Mouse (Mus musculus) kidney, embryonic 15.5 days (tissue): ENCODE data around the gene Zfp579. TPM values are rescaled to one million over a fixed set of nuclear protein-coding genes. Genes with fewer than 3 reads are reported as not detected.

Experiments
- ATAC-seq: fragments of 200-750 bp; cut with Nextera tagmentation; replicated peaks from 2 replicates; pipeline ENCODE4 v1.8.0; 2017; ENCODE audit warnings: moderate TSS enrichment; ENCODE audit not compliant: low FRiP score
- H3K27ac ChIP-seq: fragments of 300-500 bp; sonication (generic); 2 replicates; pipeline ENCODE4 v1.5.1; 2015; ENCODE audit warnings: mild to moderate bottlenecking, inconsistent platforms
- H3K27me3 ChIP-seq: fragments of 300-500 bp; sonication (generic); 2 replicates; pipeline ENCODE4 v1.6.1; 2015; ENCODE audit warnings: inconsistent platforms
- H3K36me3 ChIP-seq: fragments of 300-500 bp; sonication (generic); 2 replicates; pipeline ENCODE4 v1.6.1; 2015; ENCODE audit warnings: inconsistent platforms
- H3K4me1 ChIP-seq: fragments of 300-500 bp; sonication (generic); 2 replicates; pipeline ENCODE4 v1.6.1; 2015; ENCODE audit warnings: inconsistent platforms
- H3K4me2 ChIP-seq: fragments of 300-500 bp; sonication (generic); 2 replicates; pipeline ENCODE4 v1.6.1; 2015; ENCODE audit warnings: moderate library complexity, mild to moderate bottlenecking, inconsistent platforms
- H3K4me3 ChIP-seq: fragments of 300-500 bp; sonication (generic); replicated peaks from 2 replicates; pipeline ENCODE4 v1.5.1; 2015; ENCODE audit warnings: mild to moderate bottlenecking, inconsistent platforms
- H3K9ac ChIP-seq: fragments of 300-500 bp; sonication (generic); 2 replicates; pipeline ENCODE4 v1.6.1; 2015; ENCODE audit warnings: mild to moderate bottlenecking, inconsistent platforms
- H3K9me3 ChIP-seq: fragments of 300-500 bp; sonication (generic); replicated peaks from 2 replicates; pipeline ENCODE4 v1.6.1; 2016; ENCODE audit warnings: inconsistent platforms
- WGBS: fragments of 180-500 bp; shearing (Covaris S2); methylation state at CpG from one replicate; pipeline ENCODE4 v1.1.7; 2015; ENCODE audit warnings: mixed read lengths; 5-methylcytosine and 5-hydroxymethylcytosine counted together
- polyA plus RNA-seq: library from polyadenylated mRNA; unstranded; fragments of >200 nt; fragmentation: Nextera tagmentation; extraction: Ambion mirVana; gene quantifications from 2 replicates; pipeline ENCODE4 v1.2.1, GENCODE M21; 2015

The Zfp579 gene
- polyA plus RNA-seq, 1 experiment from 2014 or later = 39.9 TPM

DNA sequence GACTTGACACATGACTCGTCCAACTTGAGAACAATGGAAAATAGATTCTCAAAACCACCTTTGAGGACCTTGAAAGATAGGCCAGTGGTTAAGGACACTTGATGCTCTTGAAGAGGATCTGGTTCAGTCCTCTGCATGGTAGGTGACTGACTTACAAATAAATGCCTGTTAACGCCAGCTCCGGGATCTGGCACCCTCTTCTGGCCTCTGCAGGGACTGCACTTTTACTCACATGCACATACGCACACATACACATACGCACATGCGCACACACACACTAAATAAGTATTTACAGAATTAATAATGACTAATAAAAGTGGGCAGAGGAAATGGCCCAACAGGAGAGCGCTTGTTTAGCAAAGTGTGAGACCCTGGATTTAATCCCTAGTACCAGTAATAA, 19.1 kb downstream of the Zfp579 start:
- no peak for ATAC-seq
- no peak overlapping the region for H3K27ac ChIP-seq
- no peaks in the 10 kb centered on the region for H3K9me3 ChIP-seq
- no peaks in the 10 kb centered on the region for H3K27me3 ChIP-seq
- no peak overlapping the region for H3K4me3 ChIP-seq
- WGBS = 90% methylated on average over 7 of the region's 7 CpGs
- H3K9ac ChIP-seq = no peak overlapping the region
- H3K36me3 ChIP-seq = no peaks in the 10 kb centered on the region
- no peak overlapping the region for H3K4me2 ChIP-seq
- 0 out of 2 replicates have a peak, but pooled peaks cover 1% of the 10 kb centered on the region for H3K4me1 ChIP-seq

DNA sequence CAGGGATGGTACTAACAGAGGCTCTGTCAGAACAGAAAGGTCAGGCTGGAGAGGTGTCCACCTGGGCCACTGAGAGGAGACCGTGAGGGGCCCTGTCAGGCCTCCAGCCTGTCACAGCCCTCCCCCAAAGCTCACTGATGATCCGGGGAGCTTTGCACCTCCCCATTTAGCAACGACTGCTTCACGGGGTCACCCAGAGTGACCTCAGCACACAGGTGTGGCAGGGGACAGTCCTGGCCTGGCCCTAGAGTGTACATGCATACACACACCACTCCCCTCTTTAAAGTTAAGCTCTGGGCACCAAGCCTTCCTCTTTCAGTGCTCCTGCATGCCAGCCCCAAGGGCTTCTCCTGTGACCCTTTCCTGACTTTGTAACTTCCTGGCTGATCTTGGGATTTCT, 20.5 kb downstream of the Zfp579 start:
- H3K27me3 ChIP-seq = no peaks in the 10 kb centered on the region
- no peak overlapping the region for H3K27ac ChIP-seq
- no peak overlapping the region for H3K4me2 ChIP-seq
- 0 out of 2 replicates have a peak, but pooled peaks cover 3% of the 10 kb centered on the region for H3K4me1 ChIP-seq
- H3K36me3 ChIP-seq = no peaks in the 10 kb centered on the region
- no peak overlapping the region for H3K9ac ChIP-seq
- H3K4me3 ChIP-seq = no peak overlapping the region
- ATAC-seq = no peak
- H3K9me3 ChIP-seq = no peaks in the 10 kb centered on the region
- WGBS = 68% methylated on average over 4 of the region's 4 CpGs

DNA sequence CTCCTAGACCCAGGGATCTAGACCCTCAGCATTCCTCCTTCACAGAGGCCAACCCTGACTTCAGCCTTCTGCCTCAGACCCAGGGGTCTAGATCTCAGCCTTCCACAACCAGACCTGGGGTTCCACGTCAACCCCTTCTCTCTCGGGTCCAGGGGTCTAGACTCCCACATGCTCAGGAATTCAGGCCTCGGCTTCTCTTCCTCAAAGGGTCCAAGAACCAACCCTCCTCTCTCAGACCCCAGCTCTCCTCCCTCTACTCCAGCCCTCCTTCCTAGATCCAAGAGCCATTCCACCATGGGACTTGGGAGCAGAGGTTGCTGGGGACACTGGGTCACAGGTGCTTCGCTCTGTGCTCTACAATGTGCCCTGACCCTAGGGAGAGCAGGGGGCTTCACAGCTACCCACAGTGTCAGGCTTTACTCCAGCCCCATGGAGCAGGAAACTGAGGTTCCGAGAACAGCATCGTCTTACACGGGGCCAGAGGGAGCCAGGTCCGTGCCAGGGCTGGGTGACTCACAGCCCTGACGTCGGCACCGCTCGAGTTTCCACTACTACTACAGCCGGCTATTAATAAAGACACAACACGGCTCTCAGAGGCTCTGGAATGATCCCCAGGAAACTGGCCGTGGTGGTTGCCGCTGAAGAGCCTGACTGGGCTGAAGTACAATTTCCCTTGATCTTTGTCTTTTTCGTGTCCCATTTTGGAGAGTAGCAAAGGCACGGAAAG, 23.5 kb downstream of the Zfp579 start:
- Histone ChIP-seq H3K27me3 (no peaks in the 10 kb centered on the region), H3K36me3 (no peaks in the 10 kb centered on the region), H3K4me3 (no peak overlapping the region), H3K9ac (no peak overlapping the region), H3K27ac (no peak overlapping the region), H3K9me3 (no peaks in the 10 kb centered on the region), H3K4me1 (0 out of 2 replicates have a peak, but pooled peaks cover 3% of the 10 kb centered on the region), H3K4me2 (no peak overlapping the region)
- WGBS = 62% methylated on average over 18 of the region's 18 CpGs
- no peak for ATAC-seq

DNA sequence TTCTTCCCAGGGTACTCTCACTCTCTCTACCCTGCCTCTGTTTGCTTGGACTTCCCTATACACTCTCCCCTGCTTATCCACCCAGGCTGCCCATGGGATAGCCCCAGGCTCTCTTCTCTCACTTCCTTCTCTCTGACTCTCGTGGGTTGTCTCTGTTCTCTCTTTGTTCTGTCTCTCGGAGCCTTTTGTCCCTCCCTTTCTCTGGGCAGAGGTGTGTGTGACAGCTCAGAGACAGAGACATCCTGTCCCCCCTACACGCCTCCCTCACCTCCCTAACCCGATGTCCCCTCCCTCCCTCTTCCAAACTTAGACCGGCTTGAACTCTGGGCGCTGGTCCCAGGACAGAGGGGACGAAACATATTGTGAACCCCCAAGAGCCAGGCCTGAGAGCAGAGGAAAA, 24.2 kb downstream of the Zfp579 start:
- 0 out of 2 replicates have a peak, but pooled peaks cover 3% of the 10 kb centered on the region for H3K27me3 ChIP-seq
- no peak for ATAC-seq
- no peak overlapping the region for H3K4me3 ChIP-seq
- H3K9ac ChIP-seq = no peak overlapping the region
- no peaks in the 10 kb centered on the region for H3K36me3 ChIP-seq
- WGBS = 22% methylated on average over 7 of the region's 7 CpGs
- H3K27ac ChIP-seq = no peak overlapping the region
- no peak overlapping the region for H3K4me2 ChIP-seq
- H3K4me1 ChIP-seq = 0 out of 2 replicates have a peak, but pooled peaks cover 3% of the 10 kb centered on the region
- H3K9me3 ChIP-seq = no peaks in the 10 kb centered on the region

DNA sequence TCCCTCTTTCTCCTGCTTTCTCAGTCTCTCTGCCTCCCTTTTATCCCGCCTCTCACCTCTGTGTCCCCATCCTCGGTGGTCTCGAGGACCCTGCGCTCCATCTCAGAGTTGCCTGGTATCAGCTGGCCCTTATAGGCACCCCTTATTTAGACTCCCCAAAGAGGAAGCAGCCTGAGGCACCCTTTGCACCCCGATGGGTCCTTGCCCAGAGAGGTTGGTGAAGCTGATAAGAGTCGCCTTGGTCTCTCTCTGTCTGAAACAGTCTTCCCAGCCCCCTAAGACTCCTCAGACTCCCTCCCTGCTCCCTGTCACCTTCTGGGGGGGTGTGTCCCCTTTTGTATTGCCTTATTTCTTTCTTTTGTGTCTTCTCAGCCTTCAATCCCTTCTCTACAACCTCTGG, 24.9 kb downstream of the Zfp579 start, which contains the start of gene Sbk3:
Gene Sbk3 (minus strand): TSS at position 101 of the 400 bp plus-strand sequence.
- Histone ChIP-seq H3K4me3 (no peak within 1 kb of the TSS), H3K27ac (no peak within 1 kb of the TSS), H3K36me3 (no peaks in the 10 kb centered on the region), H3K9ac (no peak within 1 kb of the TSS), H3K9me3 (no peaks in the 10 kb centered on the region), H3K4me1 (0 out of 2 replicates have a peak, but pooled peaks cover 3% of the 10 kb centered on the region), H3K27me3 (0 out of 2 replicates have a peak, but pooled peaks cover 3% of the 10 kb centered on the region), H3K4me2 (no peak within 1 kb of the TSS)
- no peak for ATAC-seq
- 42% methylated on average over 6 of the region's 6 CpGs for WGBS

DNA sequence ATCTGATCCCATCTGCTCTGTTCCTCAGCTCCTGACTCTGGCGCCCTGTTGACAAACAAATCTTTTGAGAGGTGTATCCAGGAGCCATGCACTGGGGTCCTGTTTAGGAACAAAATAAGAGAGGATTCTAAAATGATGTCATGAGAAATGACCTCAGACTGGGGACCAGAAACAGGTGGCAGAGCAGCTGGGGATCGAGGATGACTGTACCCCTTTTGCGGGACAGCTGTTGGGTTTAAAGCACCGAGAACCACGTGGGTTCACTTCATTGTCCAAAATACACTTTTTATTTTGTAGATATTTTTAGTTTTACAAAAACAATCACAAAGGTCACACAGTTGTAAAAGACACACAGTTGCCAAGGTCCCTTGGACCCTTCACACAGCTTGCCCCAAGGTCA, 31.0 kb downstream of the Zfp579 start:
- 0 out of 2 replicates have a peak, but pooled peaks cover 3% of the 10 kb centered on the region for H3K4me1 ChIP-seq
- H3K4me3 ChIP-seq = no peak overlapping the region
- H3K4me2 ChIP-seq = no peak overlapping the region
- no peak overlapping the region for H3K9ac ChIP-seq
- 0 out of 2 replicates have a peak, but pooled peaks cover 3% of the 10 kb centered on the region for H3K27me3 ChIP-seq
- no peaks in the 10 kb centered on the region for H3K36me3 ChIP-seq
- H3K9me3 ChIP-seq = no peaks in the 10 kb centered on the region
- ATAC-seq = no peak
- 80% methylated on average over 5 of the region's 5 CpGs for WGBS
- no peak overlapping the region for H3K27ac ChIP-seq

DNA sequence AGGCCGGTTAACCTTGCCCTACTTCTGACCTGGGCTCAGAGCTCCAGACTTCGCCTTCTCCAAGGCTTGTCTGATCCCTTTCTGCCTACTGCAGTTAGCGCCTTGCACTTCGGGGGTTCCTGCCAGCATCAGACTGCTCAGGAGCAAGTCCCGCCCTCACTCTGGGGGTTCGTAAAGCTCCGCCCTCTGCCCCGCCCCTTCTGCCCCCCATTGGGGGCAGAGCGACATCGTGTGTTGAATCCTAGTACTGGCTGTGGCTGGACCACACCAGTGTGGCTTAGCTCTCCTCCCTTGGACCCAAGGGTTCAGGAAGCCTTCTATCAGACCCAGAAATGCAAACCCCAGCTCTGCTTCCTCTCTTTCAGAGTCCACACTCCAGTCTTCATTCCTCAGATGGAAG, 31.7 kb downstream of the Zfp579 start, which contains the start of gene Sbk2:
Gene Sbk2 (minus strand): TSS at position 135 of the 400 bp plus-strand sequence.
- Histone ChIP-seq H3K9me3 (no peaks in the 10 kb centered on the region), H3K4me1 (0 out of 2 replicates have a peak, but pooled peaks cover 3% of the 10 kb centered on the region)
- ATAC-seq = peak; percentile 83

DNA sequence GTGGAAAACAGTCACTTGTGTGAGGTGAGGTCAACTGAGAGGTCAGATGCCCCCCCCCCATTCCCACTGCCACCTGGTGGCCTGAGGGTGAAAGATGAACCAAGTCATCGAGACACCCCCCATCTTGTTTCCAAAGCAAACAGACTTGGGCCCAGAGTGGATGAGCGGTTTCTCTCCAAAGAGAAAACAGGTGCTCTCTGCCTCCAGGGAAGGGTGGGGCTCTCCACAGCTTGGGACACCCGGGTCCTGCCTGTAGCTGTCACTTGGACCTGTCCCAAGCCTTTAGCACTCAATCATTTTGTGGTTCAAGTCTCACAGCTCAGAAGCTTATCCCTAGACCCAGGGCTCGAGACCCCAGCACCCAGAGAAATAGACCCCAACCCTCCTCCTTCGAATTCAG, 32.4 kb downstream of the Zfp579 start:
- Histone ChIP-seq H3K9me3 (no peaks in the 10 kb centered on the region), H3K27me3 (0 out of 2 replicates have a peak, but pooled peaks cover 3% of the 10 kb centered on the region), H3K9ac (no peak overlapping the region), H3K36me3 (no peaks in the 10 kb centered on the region), H3K4me3 (no peak overlapping the region), H3K27ac (no peak overlapping the region), H3K4me1 (0 out of 2 replicates have a peak, but pooled peaks cover 3% of the 10 kb centered on the region), H3K4me2 (no peak overlapping the region)
- WGBS = 72% methylated on average over 5 of the region's 5 CpGs
- ATAC-seq = no peak

More for the DNA sequence above, 31.7 kb downstream of the Zfp579 start, which contains the start of gene Sbk2:
- Histone ChIP-seq H3K27me3 (0 out of 2 replicates have a peak, but pooled peaks cover 3% of the 10 kb centered on the region), H3K9ac (no peak within 1 kb of the TSS), H3K36me3 (no peaks in the 10 kb centered on the region), H3K4me3 (peak within 1 kb of the TSS; percentile 12; the same call in 1 of the 2 replicates), H3K27ac (no peak within 1 kb of the TSS), H3K4me2 (peak within 1 kb of the TSS; percentile 45)
- 3% methylated on average over 10 of the region's 10 CpGs for WGBS

DNA sequence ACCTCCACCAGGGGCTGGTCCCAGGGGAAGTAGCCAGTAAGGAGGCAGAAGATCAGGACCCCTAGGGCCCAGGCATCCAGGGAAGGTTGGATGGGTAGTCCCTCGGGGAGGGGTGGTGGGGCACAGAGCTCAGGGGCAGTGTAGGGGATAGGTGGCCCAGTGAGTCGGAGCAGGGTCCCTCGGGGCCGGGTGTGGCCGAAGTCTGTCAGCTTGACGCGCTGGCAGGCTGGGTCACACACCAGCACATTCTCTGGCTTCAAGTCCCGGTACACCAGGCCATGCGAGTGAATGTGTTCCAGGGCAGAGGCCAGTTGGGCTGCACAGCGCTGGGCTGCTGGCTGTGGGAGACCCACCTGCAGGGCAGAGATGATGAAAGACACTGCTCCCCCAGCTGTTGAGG, 38.6 kb downstream of the Zfp579 start:
- H3K9ac ChIP-seq = no peak overlapping the region
- H3K4me2 ChIP-seq = no peak overlapping the region
- no peaks in the 10 kb centered on the region for H3K36me3 ChIP-seq
- H3K4me3 ChIP-seq = no peak overlapping the region
- no peak overlapping the region for H3K27ac ChIP-seq
- no peaks in the 10 kb centered on the region for H3K4me1 ChIP-seq
- 85% methylated on average over 10 of the region's 10 CpGs for whole genome bisulfite sequencing
- H3K9me3 ChIP-seq = no peaks in the 10 kb centered on the region
- H3K27me3 ChIP-seq = no peaks in the 10 kb centered on the region
- no peak for ATAC-seq

DNA sequence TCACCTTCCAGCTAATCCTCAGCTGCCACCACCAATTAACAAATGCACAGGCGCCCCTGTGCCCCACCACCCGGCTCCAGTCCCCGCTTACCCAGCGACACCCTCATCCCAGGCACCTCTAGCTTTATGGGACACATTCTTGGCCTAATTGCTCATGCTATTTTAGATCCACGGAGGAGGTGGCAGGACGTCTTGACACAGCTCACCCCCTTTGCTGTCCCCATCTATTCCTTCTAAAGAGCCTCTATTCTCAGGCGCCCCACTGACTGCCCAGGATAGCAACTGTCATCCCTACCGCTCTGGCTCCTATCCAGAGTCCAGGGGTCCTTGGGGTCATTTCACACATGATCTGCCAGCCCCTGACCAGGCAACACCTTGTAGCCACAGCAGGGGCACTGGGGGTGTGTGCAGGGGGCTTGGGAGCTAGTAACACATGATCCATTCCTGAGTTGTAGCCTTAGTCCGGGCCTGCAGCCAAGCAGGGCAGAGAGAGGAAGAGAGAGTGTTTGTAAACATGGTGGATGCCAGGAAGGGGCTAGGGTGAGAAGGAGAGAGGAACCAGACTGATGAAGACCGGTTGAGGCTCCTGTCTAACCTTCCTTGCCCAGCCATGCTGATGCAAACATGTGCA, 42.0 kb downstream of the Zfp579 start:
- Histone ChIP-seq H3K27me3 (no peaks in the 10 kb centered on the region), H3K27ac (no peak overlapping the region), H3K36me3 (no peaks in the 10 kb centered on the region), H3K4me2 (no peak overlapping the region), H3K9ac (no peak overlapping the region), H3K4me3 (no peak overlapping the region), H3K4me1 (no peaks in the 10 kb centered on the region), H3K9me3 (no peaks in the 10 kb centered on the region)
- ATAC-seq = no peak
- WGBS = 20% methylated on average over 10 of the region's 10 CpGs

DNA sequence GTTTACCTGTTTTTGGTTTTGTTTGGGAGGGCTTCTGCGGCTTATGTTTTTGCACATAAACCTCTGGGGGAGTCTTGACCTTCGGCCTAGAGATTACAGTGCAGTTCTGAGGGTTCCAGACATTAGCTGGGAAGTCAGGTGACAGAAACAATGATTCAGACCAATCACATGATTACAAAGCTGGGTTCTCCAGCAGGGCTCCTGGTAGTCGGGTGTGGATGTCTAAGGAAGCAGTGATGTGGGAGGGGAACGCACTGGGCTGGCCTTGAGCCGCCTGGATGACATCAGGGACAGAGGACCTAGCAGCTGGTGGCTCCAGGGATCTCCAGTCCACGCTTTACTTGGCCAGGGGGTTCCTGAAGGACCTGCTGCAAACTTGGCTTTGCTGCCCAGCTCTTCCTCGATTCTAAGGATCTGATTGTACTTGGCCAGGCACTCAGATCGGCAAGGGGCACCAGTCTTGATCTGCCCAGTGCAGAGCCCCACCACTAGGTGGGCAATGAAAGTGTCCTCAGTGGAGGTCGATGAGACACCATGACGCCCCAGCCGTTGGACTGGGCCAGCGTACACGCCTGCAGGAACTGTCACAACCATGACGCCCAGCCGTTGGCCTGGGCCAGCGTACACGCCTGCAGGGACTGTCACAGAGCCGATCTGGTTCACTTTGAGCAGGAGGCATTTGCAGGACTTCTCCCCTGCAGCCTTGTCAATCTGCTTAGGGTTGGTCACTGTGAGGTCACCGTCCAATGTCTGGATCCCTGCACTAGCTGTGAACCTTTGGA, 45.2 kb downstream of the Zfp579 start:
- Histone ChIP-seq H3K36me3 (no peaks in the 10 kb centered on the region), H3K4me2 (no peak overlapping the region), H3K27ac (no peak overlapping the region), H3K4me3 (no peak overlapping the region), H3K27me3 (no peaks in the 10 kb centered on the region), H3K9ac (no peak overlapping the region), H3K9me3 (no peaks in the 10 kb centered on the region), H3K4me1 (no peaks in the 10 kb centered on the region)
- no peak for ATAC-seq
- 80% methylated on average over 19 of the region's 19 CpGs for WGBS
